Mouse (Mus musculus) limb, embryonic 11.5 days (tissue): ENCODE data around the gene Gabra3. TPM values are rescaled to one million over a fixed set of nuclear protein-coding genes. Genes with fewer than 3 reads are reported as not detected.
A peak's percentile ranks its signal among the peaks of the same experiment; 100 is the strongest.

Source experiments
- microRNA counts: library from miRNA; unstranded; fragments of <30 nt; microRNA quantifications from one replicate; lab custom pipeline; 2016
- microRNA-seq: library from miRNA; unstranded; fragments of <30 nt; microRNA quantifications from one replicate; pipeline ENCODE4, GENCODE M21; 2016
- polyA plus RNA-seq: library from polyadenylated mRNA; unstranded; fragments of >200 nt; fragmentation: Nextera tagmentation; extraction: Ambion mirVana; gene quantifications from 2 replicates; pipeline ENCODE4 v1.2.1, GENCODE M21; 2014

The Gabra3 gene
- polyA plus RNA-seq, 1 experiment from 2014 or later = 1.1 TPM

MicroRNAs within 50 kb of the gene (microRNA counts, 519-probe panel; counts per million panel counts)
- microRNA mmu-miR-105 (lab: Ali Mortazavi, UCI) (1,535 counts per million, percentile 9 among the panel's probes with 10 or more counts), microRNA mmu-miR-767 (lab: Ali Mortazavi, UCI) (not detected)

Small RNAs within 50 kb of the gene (microRNA-seq; reads per million reads assigned to microRNA genes)
- gene Mir105 (not detected), gene Mir767 (not detected)

Other genes with a start within 250 kb of the Gabra3 start
- gene Gabrq, start 168.3 kb upstream of the Gabra3 start, polyA plus RNA-seq = 0.11 and 0.12 TPM in 2 replicates